Mouse (Mus musculus): ENCODE measurements around the gene Gm20388. TPM values are rescaled to one million over a fixed set of nuclear protein-coding genes. Genes with fewer than 3 reads are reported as not detected.
A peak's percentile ranks its signal among the peaks of the same experiment; 100 is the strongest.

Gm20388 gene
- total and polyA plus RNA-seq, 2 experiments from 2014 or later: 17.3 TPM; not detected in 1

GRCm38 (mm10) chr8:123108953-123109352, 3198.3 kb downstream of the Gm20388 start:
- 63% methylated on average over 5 of the region's 5 CpGs for WGBS
- no peak overlapping the region for H3K4me2 ChIP-seq (ENCODE audit: low read depth, low read length)
- H3K9ac ChIP-seq (replicated peaks; ENCODE audit: low read depth, low read length): no peak overlapping the region
- H3K4me3 ChIP-seq (ENCODE audit: low read depth, low read length): no peak overlapping the region
- H3K36me3 ChIP-seq (replicated peaks; ENCODE audit: control insufficient read depth, insufficient read depth, low read length): peaks cover 16% of the 10 kb centered on the region
- DNase-seq (ENCODE audit: low spot score): no peak
- no peak overlapping the region for H3K27ac ChIP-seq (ENCODE audit: low read depth)
- TF ChIP-seq CTCF (IDR thresholded peaks at IDR 0.05; ENCODE audit: low read depth): no peak
- TF ChIP-seq EP300 (IDR thresholded peaks at IDR 0.05; ENCODE audit: low read depth): no peak
- H3K4me1 ChIP-seq (ENCODE audit: control insufficient read depth, insufficient read depth): peaks cover under 1% of the 10 kb centered on the region; the same call in 1 of the 2 replicates
- no peaks in the 10 kb centered on the region for H3K27me3 ChIP-seq (ENCODE audit: control insufficient read depth, insufficient read depth, low read length)
- no peaks in the 10 kb centered on the region for H3K9me3 ChIP-seq (replicated peaks; ENCODE audit: control insufficient read depth, low read length)
- ATAC-seq (ENCODE audit: insufficient read depth, low read depth): no peak

- peak; percentile 74 for TF ChIP-seq CTCF (IDR thresholded peaks at IDR 0.05; ENCODE audit: low read depth)
- no peak for TF ChIP-seq EP300 (IDR thresholded peaks at IDR 0.05; ENCODE audit: low read depth)
- Histone ChIP-seq H3K4me2 (ENCODE audit: low read depth, low read length) (no peak overlapping the region), H3K9ac (replicated peaks; ENCODE audit: low read depth, low read length) (no peak overlapping the region), H3K9me3 (replicated peaks; ENCODE audit: control insufficient read depth, low read length) (no peaks in the 10 kb centered on the region), H3K27me3 (ENCODE audit: control insufficient read depth, insufficient read depth, low read length) (peaks cover 2% of the 10 kb centered on the region), H3K36me3 (replicated peaks; ENCODE audit: control insufficient read depth, insufficient read depth, low read length) (no peaks in the 10 kb centered on the region; the same call in 1 of the 2 replicates), H3K4me1 (ENCODE audit: control insufficient read depth, insufficient read depth) (no peaks in the 10 kb centered on the region), H3K27ac (ENCODE audit: low read depth) (no peak overlapping the region), H3K4me3 (ENCODE audit: low read depth, low read length) (no peak overlapping the region)
- 5% methylated on average over 4 of the region's 4 CpGs for WGBS
- ATAC-seq (ENCODE audit: insufficient read depth, low read depth) (peak; percentile 61), DNase-seq (ENCODE audit: low spot score) (peak; percentile 70)
These were observed 3200.0 kb downstream of the Gm20388 start for GRCm38 (mm10) chr8:123110649-123111048.

- Histone ChIP-seq H3K4me3 (ENCODE audit: low read depth, low read length) (no peak overlapping the region), H3K4me1 (ENCODE audit: control insufficient read depth, insufficient read depth) (peaks cover 9% of the 10 kb centered on the region), H3K9me3 (replicated peaks; ENCODE audit: control insufficient read depth, low read length) (no peaks in the 10 kb centered on the region), H3K27me3 (ENCODE audit: control insufficient read depth, insufficient read depth, low read length) (peaks cover 25% of the 10 kb centered on the region), H3K4me2 (ENCODE audit: low read depth, low read length) (no peak overlapping the region), H3K27ac (ENCODE audit: low read depth) (no peak overlapping the region), H3K36me3 (replicated peaks; ENCODE audit: control insufficient read depth, insufficient read depth, low read length) (no peaks in the 10 kb centered on the region), H3K9ac (replicated peaks; ENCODE audit: low read depth, low read length) (no peak overlapping the region)
- ATAC-seq (ENCODE audit: insufficient read depth, low read depth) (no peak), DNase-seq (ENCODE audit: low spot score) (no peak)
- no peak for TF ChIP-seq EP300 (IDR thresholded peaks at IDR 0.05; ENCODE audit: low read depth)
- TF ChIP-seq CTCF (IDR thresholded peaks at IDR 0.05; ENCODE audit: low read depth): no peak
- 66% methylated on average over 9 of the region's 9 CpGs for WGBS
These were observed 3202.3 kb downstream of the Gm20388 start for GRCm38 (mm10) chr8:123112892-123113291.

GRCm38 (mm10) chr8:123113908-123114469, 3203.3 kb downstream of the Gm20388 start:
- no peak overlapping the region for H3K4me2 ChIP-seq (ENCODE audit: low read depth, low read length)
- H3K4me1 ChIP-seq (ENCODE audit: control insufficient read depth, insufficient read depth): peaks cover 13% of the 10 kb centered on the region
- H3K4me3 ChIP-seq (ENCODE audit: low read depth, low read length): no peak overlapping the region
- no peak overlapping the region for H3K9ac ChIP-seq (replicated peaks; ENCODE audit: low read depth, low read length)
- DNase-seq (ENCODE audit: low spot score): no peak
- 31% methylated on average over 2 of the region's 2 CpGs for WGBS
- H3K27ac ChIP-seq (ENCODE audit: low read depth): no peak overlapping the region
- TF ChIP-seq EP300 (IDR thresholded peaks at IDR 0.05; ENCODE audit: low read depth): no peak
- peak; percentile 10; the same call in 1 of the 2 replicates for TF ChIP-seq CTCF (IDR thresholded peaks at IDR 0.05; ENCODE audit: low read depth)
- H3K9me3 ChIP-seq (replicated peaks; ENCODE audit: control insufficient read depth, low read length): no peaks in the 10 kb centered on the region
- ATAC-seq (ENCODE audit: insufficient read depth, low read depth): no peak
- peaks cover 36% of the 10 kb centered on the region for H3K27me3 ChIP-seq (ENCODE audit: control insufficient read depth, insufficient read depth, low read length)
- H3K36me3 ChIP-seq (replicated peaks; ENCODE audit: control insufficient read depth, insufficient read depth, low read length): no peaks in the 10 kb centered on the region

GRCm38 (mm10) chr8:123114644-123115043, 3204.0 kb downstream of the Gm20388 start:
- ATAC-seq (ENCODE audit: insufficient read depth, low read depth): no peak
- no peak overlapping the region for H3K9ac ChIP-seq (replicated peaks; ENCODE audit: low read depth, low read length)
- DNase-seq (ENCODE audit: low spot score): no peak
- H3K9me3 ChIP-seq (replicated peaks; ENCODE audit: control insufficient read depth, low read length): no peaks in the 10 kb centered on the region
- TF ChIP-seq CTCF (IDR thresholded peaks at IDR 0.05; ENCODE audit: low read depth) (no peak), EP300 (IDR thresholded peaks at IDR 0.05; ENCODE audit: low read depth) (no peak)
- H3K4me3 ChIP-seq (ENCODE audit: low read depth, low read length): no peak overlapping the region
- H3K4me2 ChIP-seq (ENCODE audit: low read depth, low read length): no peak overlapping the region
- H3K36me3 ChIP-seq (replicated peaks; ENCODE audit: control insufficient read depth, insufficient read depth, low read length): no peaks in the 10 kb centered on the region
- peaks cover 13% of the 10 kb centered on the region for H3K4me1 ChIP-seq (ENCODE audit: control insufficient read depth, insufficient read depth)
- peaks cover 42% of the 10 kb centered on the region for H3K27me3 ChIP-seq (ENCODE audit: control insufficient read depth, insufficient read depth, low read length)
- 28% methylated on average over 3 of the region's 3 CpGs for WGBS
- H3K27ac ChIP-seq (ENCODE audit: low read depth): no peak overlapping the region
